Mouse (Mus musculus) liver, postnatal 0 days (tissue): Measurements from ENCODE around the gene L3mbtl1. TPM values are rescaled to one million over a fixed set of nuclear protein-coding genes. Genes with fewer than 3 reads are reported as not detected.

Source experiments
- ATAC-seq: fragments of 200-750 bp; cut with Nextera tagmentation; 2 replicates; pipeline ENCODE4 v1.8.0; 2017; ENCODE audit warnings: mild to moderate bottlenecking, moderate library complexity
- DNase-seq: peaks from one replicate; pipeline ENCODE4 v3.0.0-alpha.2; 2016
- H3K27ac ChIP-seq: fragments of 300-500 bp; sonication (generic); 2 replicates; pipeline ENCODE4 v1.5.1; 2014; ENCODE audit warnings: antibody characterized with exemption, moderate library complexity, mild to moderate bottlenecking, low read depth
- H3K27me3 ChIP-seq: fragments of 300-500 bp; sonication (generic); 2 replicates; pipeline ENCODE4 v1.6.1; 2014; ENCODE audit warnings: low read length, control low read depth, mixed read lengths; ENCODE audit not compliant: insufficient read depth
- H3K36me3 ChIP-seq: fragments of 300-500 bp; sonication (generic); replicated peaks from 2 replicates; pipeline ENCODE4 v1.6.1; 2014; ENCODE audit warnings: mild to moderate bottlenecking, control low read depth, low read length, moderate library complexity, mixed read lengths; ENCODE audit not compliant: insufficient read depth
- H3K4me1 ChIP-seq: fragments of 300-500 bp; sonication (generic); 2 replicates; pipeline ENCODE4 v1.6.1; 2014; ENCODE audit warnings: antibody characterized with exemption, mild to moderate bottlenecking, control low read depth; ENCODE audit not compliant: insufficient read depth
- H3K4me2 ChIP-seq: fragments of 300-500 bp; sonication (generic); 2 replicates; pipeline ENCODE4 v1.6.1; 2014; ENCODE audit warnings: low read depth, mild to moderate bottlenecking, low read length, moderate library complexity, mixed read lengths
- H3K4me3 ChIP-seq: fragments of 300-500 bp; sonication (generic); 2 replicates; pipeline ENCODE4 v1.5.1; 2014; ENCODE audit warnings: low read depth, low read length
- H3K9ac ChIP-seq: fragments of 300-500 bp; sonication (generic); replicated peaks from 2 replicates; pipeline ENCODE4 v1.6.1; 2014; ENCODE audit warnings: mild to moderate bottlenecking, moderate library complexity
- H3K9me3 ChIP-seq: fragments of 300-500 bp; sonication (generic); 2 replicates; pipeline ENCODE4 v1.6.1; 2016; ENCODE audit warnings: mild to moderate bottlenecking, control low read depth, low read length, mixed read lengths
- CTCF ChIP-seq: sonication (generic); IDR thresholded peaks from 2 replicates; pipeline ENCODE4 v1.5.1; 2016; ENCODE audit warnings: antibody characterized with exemption, low read depth
- EP300 ChIP-seq: IDR thresholded peaks from 2 replicates; pipeline ENCODE4 v1.6.1; 2016; ENCODE audit warnings: antibody characterized with exemption, low read depth, mild to moderate bottlenecking
- WGBS: fragments of 180-500 bp; shearing (Covaris S2); extraction: QIAGEN DNeasy Blood & Tissue Kit; methylation state at CpG from one replicate; pipeline ENCODE4 v1.1.7; 2014; ENCODE audit not compliant: insufficient replicate concordance; 5-methylcytosine and 5-hydroxymethylcytosine counted together
- polyA plus RNA-seq: library from polyadenylated mRNA; unstranded; fragments of >200 nt; fragmentation: Nextera tagmentation; extraction: Ambion mirVana; gene quantifications from 2 replicates; pipeline ENCODE4 v1.2.1, GENCODE M21; 2015

Gene L3mbtl1
- polyA plus RNA-seq, 1 experiment from 2014 or later, result 0.06 TPM

DNA sequence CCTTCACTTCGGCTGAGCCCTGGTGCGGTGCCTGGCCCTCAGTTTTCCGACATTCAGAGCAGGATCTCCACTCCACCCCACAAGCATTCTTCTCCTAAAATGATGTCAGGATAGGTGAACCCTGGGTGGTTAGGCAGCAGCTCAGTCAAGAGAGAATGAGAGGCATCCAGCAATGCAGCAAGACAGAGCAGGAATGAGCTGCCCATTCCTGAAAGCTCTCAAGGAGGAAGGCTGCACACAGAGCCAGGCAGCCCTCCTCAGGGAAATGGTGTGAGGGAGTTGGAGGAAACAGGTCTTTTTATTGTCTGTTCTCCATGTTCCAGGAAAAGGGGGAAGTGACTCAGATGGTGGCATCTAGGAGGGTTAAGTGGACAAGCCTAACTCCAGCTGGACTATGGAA lies 43.5 kb downstream of the L3mbtl1 start:
- Histone ChIP-seq H3K9me3 (no peaks in the 10 kb centered on the region), H3K4me2 (0 out of 2 replicates have a peak overlapping the region, but pooled peaks have one; percentile 10), H3K36me3 (no peaks in the 10 kb centered on the region), H3K4me1 (peaks cover 8% of the 10 kb centered on the region), H3K27me3 (no peaks in the 10 kb centered on the region), H3K27ac (peak overlapping the region; percentile 83), H3K4me3 (no peak overlapping the region), H3K9ac (no peak overlapping the region)
- no peak for TF ChIP-seq EP300
- TF ChIP-seq CTCF, result no peak
- no peak for DNase-seq
- ATAC-seq, result peak; percentile 11
- WGBS, result 63% methylated on average over 3 of the region's 3 CpGs

DNA sequence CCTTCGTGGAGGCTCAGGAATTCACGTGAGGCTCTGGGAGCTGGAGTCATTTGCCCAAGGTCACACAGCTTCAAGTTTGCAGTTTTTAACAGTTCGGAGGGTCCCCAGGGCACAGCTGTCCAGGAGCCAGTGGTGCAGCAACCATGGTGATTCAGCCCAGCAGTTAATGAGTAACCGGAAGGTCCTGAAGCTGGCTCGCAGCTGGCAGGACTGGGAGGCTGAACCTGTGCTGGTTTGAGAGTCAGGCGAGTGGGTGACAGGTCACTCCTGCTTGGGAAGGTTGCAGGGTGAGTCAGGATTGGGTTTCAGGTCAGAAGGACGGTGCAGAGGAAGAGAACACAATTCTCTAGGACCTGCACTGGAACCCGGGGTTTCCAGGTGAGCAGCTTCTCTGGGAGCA lies 43.9 kb downstream of the L3mbtl1 start, which contains the start of gene Sgk2:
Gene Sgk2, plus strand, starts transcription at position 113 of the 400 bp plus-strand sequence.
- no peaks in the 10 kb centered on the region for H3K36me3 ChIP-seq
- DNase-seq (peak; percentile 69), ATAC-seq (peak; percentile 82)
- peaks cover 8% of the 10 kb centered on the region for H3K4me1 ChIP-seq
- H3K9me3 ChIP-seq, result no peaks in the 10 kb centered on the region
- peak within 1 kb of the TSS; percentile 5; the same call in 1 of the 2 replicates for H3K4me3 ChIP-seq
- no peaks in the 10 kb centered on the region for H3K27me3 ChIP-seq
- H3K4me2 ChIP-seq, result peak within 1 kb of the TSS; percentile 26; the same call in 1 of the 2 replicates
- H3K27ac ChIP-seq, result peak within 1 kb of the TSS; percentile 83
- TF ChIP-seq CTCF (no peak), EP300 (no peak)
- 44% methylated on average over 8 of the region's 8 CpGs for WGBS
- no peak within 1 kb of the TSS for H3K9ac ChIP-seq

DNA sequence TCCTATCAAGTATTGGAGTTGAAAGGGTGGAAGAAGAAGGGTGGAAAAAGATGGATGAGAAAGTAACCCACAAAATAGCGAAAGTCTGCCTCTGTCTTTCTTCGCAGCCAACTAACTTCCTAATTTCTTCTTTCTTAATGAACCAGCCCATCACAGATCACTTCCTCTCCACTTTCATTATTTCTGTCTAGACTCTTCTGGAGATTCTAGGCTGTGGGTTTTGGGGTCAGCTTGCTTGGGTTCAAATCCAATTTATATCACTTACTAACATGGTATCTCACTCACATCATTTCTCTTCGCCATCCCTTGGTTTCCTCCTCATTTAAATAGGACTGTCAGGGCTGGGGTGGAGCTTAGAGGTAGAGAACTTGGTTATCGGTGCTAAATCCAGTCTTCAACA lies 45.0 kb downstream of the L3mbtl1 start:
- H3K27ac ChIP-seq, result peak overlapping the region; percentile 83
- H3K4me2 ChIP-seq, result peak overlapping the region; percentile 4; the same call in 1 of the 2 replicates
- H3K36me3 ChIP-seq, result no peaks in the 10 kb centered on the region
- peaks cover 10% of the 10 kb centered on the region for H3K4me1 ChIP-seq
- TF ChIP-seq CTCF (no peak), EP300 (no peak)
- DNase-seq (no peak), ATAC-seq (no peak)
- no peak overlapping the region; the same call in 1 of the 2 replicates for H3K4me3 ChIP-seq
- H3K27me3 ChIP-seq, result no peaks in the 10 kb centered on the region
- H3K9me3 ChIP-seq, result no peaks in the 10 kb centered on the region
- 52% methylated on average over 4 of the region's 4 CpGs for WGBS
- H3K9ac ChIP-seq, result no peak overlapping the region

DNA sequence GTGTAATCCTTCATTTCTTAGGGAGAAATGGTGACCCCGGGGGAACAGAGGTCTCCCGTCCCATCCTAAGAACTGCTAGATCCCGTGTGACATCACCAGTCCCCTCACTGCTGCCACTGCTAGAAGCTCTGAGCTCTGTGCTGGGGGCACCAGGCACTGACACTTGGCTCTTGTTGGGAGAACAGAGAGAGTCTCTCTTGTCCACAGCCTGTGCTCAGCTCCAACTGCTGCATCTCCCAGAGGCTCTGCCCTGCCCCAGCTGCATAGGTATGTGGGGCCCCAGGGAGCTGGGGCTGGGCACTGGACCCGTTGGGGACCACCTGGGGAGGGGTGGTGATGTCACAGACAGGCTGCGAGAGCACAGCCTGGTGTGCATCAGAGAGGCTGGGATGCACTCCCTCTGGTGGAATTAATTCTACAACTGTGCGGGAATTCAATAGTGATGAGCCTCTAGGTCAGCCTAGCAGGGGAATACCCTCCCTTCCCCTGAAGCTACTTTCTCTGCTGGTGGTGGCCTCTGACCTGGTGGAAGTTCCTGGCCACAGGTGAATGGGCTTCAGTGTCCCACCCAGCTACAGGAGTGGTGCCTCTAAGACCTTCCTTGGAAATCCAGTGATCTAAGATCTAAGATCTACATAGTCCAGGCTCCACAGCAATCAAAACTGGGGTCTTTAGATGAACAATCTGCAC lies 48.3 kb downstream of the L3mbtl1 start:
- Histone ChIP-seq H3K9me3 (no peaks in the 10 kb centered on the region), H3K4me3 (no peak overlapping the region), H3K9ac (0 out of 2 replicates have a peak overlapping the region, but pooled peaks have one; percentile 30), H3K4me2 (no peak overlapping the region), H3K27ac (peak overlapping the region; percentile 60), H3K4me1 (peaks cover 6% of the 10 kb centered on the region; the same call in 1 of the 2 replicates), H3K36me3 (no peaks in the 10 kb centered on the region), H3K27me3 (no peaks in the 10 kb centered on the region)
- ATAC-seq (peak; percentile 32; the same call in 1 of the 2 replicates), DNase-seq (no peak)
- 39% methylated on average over 6 of the region's 6 CpGs for WGBS
- TF ChIP-seq EP300 (no peak), CTCF (peak; percentile 41)

DNA sequence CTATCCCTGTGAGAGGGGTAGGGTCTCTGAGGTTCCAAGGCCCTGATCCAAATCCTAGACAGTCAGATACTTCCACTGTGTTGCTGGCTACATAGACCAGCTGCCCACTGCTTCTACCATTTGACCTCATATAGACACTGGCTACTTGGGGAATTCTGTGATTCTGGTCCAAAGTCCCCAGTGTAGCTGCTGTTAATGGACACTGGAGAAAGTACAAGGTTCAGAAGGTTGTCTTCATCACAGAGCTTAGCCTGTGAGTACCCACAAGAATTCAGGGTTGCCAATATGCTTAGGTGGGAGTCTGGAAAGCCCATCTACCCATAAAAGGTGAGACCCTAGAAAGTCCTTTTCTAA lies 48.8 kb downstream of the L3mbtl1 start:
- H3K27me3 ChIP-seq, result no peaks in the 10 kb centered on the region
- no peak overlapping the region for H3K4me3 ChIP-seq
- DNase-seq (no peak), ATAC-seq (peak; percentile 59)
- H3K4me2 ChIP-seq, result no peak overlapping the region
- no peaks in the 10 kb centered on the region for H3K9me3 ChIP-seq
- H3K9ac ChIP-seq, result 0 out of 2 replicates have a peak overlapping the region, but pooled peaks have one; percentile 30
- H3K36me3 ChIP-seq, result no peaks in the 10 kb centered on the region
- 0 out of 2 replicates have a peak, but pooled peaks cover 6% of the 10 kb centered on the region for H3K4me1 ChIP-seq
- TF ChIP-seq EP300 (no peak), CTCF (no peak)
- peak overlapping the region; percentile 60 for H3K27ac ChIP-seq

DNA sequence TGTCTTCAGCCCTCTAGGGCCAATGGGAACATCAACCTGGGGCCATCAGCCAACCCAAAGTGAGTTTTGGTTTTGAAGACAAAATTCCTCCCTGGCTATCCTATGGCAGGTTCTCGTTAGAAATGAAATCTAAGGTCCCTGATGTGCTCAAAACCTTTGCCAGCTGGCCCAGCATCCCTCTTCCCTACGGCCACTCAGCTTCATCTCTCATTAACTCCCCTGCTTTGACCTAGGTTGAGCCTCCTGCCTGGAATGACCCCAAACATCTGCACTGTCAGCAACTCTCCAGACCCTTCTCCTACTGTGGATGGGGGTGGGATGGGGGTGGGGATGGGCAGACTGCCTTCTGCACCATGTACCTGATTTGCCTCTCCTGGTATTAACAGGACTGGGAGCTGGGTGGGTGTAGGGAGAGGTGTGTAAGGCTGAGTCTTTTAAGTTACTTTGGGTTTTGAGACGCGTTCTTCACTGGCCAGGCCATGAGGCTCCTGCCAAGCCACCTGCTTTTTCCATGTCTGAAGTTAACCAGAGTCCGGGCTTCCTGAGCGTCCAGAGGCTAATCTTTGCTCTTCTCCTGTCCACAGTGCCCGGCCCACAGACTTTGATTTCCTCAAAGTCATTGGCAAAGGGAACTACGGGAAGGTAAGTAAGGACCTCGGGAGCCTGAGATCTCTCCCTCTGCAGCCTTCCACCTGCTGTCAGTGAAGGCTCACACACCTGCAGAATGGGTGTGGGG lies 50.8 kb downstream of the L3mbtl1 start:
- H3K4me1 ChIP-seq, result 0 out of 2 replicates have a peak, but pooled peaks cover 2% of the 10 kb centered on the region
- ATAC-seq (no peak), DNase-seq (no peak)
- H3K27ac ChIP-seq, result no peak overlapping the region
- H3K27me3 ChIP-seq, result no peaks in the 10 kb centered on the region
- H3K4me2 ChIP-seq, result no peak overlapping the region
- no peak overlapping the region for H3K9ac ChIP-seq
- H3K4me3 ChIP-seq, result no peak overlapping the region
- no peaks in the 10 kb centered on the region for H3K9me3 ChIP-seq
- 70% methylated on average over 9 of the region's 9 CpGs for WGBS
- TF ChIP-seq EP300, result no peak
- no peak for TF ChIP-seq CTCF
- H3K36me3 ChIP-seq, result no peaks in the 10 kb centered on the region
